Mouse (Mus musculus): Measurements from ENCODE around the gene R3hdm1. TPM values are rescaled to one million over a fixed set of nuclear protein-coding genes. Genes with fewer than 3 reads are reported as not detected.

R3hdm1 gene
- polyA plus RNA-seq, 1 experiment from 2014 or later: 38.8 TPM

DNA sequence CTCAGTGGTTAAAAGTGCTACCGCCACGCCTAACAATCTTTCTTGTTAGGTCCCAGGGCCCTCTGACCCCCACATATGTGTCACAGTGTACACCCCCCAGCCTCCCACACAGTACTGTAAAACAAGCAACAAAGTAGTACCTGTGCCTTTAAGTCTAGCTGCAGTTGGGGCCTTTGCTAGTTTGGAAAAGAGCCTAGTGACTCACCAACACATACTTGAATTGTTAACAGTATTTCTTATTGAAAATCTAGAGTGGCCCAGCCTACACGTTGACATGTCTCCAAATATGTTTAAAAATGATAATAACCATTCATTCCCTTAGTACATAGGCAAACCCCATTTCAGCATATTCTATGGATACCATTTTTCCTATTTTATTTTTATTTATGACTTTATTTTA is 167.6 kb downstream of the R3hdm1 start:
- H3K4me3 ChIP-seq (ENCODE audit: low read depth, low read length): no peak overlapping the region
- H3K9ac ChIP-seq (replicated peaks; ENCODE audit: low read depth): no peak overlapping the region
- H3K36me3 ChIP-seq (ENCODE audit: insufficient read depth, low read length): peaks cover 49% of the 10 kb centered on the region
- peak; percentile 11 for DNase-seq (ENCODE audit: low spot score)
- H3K4me1 ChIP-seq (ENCODE audit: insufficient read depth, low read depth, low read length): no peaks in the 10 kb centered on the region
- no peaks in the 10 kb centered on the region for H3K9me3 ChIP-seq (ENCODE audit: low read length)
- no peak overlapping the region for H3K4me2 ChIP-seq (replicated peaks; ENCODE audit: low read depth, low read length)
- H3K27ac ChIP-seq (ENCODE audit: low read length): no peak overlapping the region
- no peak for TF ChIP-seq EP300 (IDR thresholded peaks at IDR 0.05)
- TF ChIP-seq CTCF (IDR thresholded peaks at IDR 0.05): no peak
- no peak for ATAC-seq
- H3K27me3 ChIP-seq (replicated peaks; ENCODE audit: insufficient read depth, low read length): no peaks in the 10 kb centered on the region
- 80% methylated on average over 3 of the region's 3 CpGs for WGBS

DNA sequence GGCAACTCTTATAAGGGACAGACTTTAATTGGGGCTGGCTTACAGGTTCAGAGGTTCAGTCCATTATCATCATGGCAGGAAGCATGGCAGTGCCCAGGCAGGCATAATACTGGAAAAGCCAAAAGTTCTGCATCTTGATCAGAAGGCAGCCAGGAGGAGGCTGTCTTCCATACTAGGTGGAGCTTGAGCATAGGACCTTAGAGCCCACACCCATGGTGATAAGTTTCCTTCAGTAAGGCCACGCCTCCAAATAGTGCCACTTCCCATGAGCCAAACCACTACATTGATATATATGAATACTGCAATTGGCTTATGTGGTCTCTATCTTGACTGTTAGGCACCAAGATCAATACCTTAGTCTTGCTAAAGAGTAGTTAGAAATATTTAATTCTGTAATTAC is 172.8 kb downstream of the R3hdm1 start:
- WGBS: 94% methylated on average over 1 of the region's 1 CpGs
- Histone ChIP-seq H3K4me3 (ENCODE audit: low read depth, low read length) (no peak overlapping the region), H3K36me3 (ENCODE audit: insufficient read depth, low read length) (peaks cover 47% of the 10 kb centered on the region; the same call in 1 of the 2 replicates), H3K9me3 (ENCODE audit: low read length) (no peaks in the 10 kb centered on the region), H3K4me1 (ENCODE audit: insufficient read depth, low read depth, low read length) (no peaks in the 10 kb centered on the region), H3K27me3 (replicated peaks; ENCODE audit: insufficient read depth, low read length) (no peaks in the 10 kb centered on the region), H3K4me2 (replicated peaks; ENCODE audit: low read depth, low read length) (no peak overlapping the region), H3K9ac (replicated peaks; ENCODE audit: low read depth) (no peak overlapping the region), H3K27ac (ENCODE audit: low read length) (no peak overlapping the region)
- TF ChIP-seq EP300 (IDR thresholded peaks at IDR 0.05) (no peak), CTCF (IDR thresholded peaks at IDR 0.05) (no peak)
- DNase-seq (ENCODE audit: low spot score) (no peak), ATAC-seq (no peak)

GRCm38 (mm10) chr1:128278563-128278962 is 175.5 kb downstream of the R3hdm1 start:
- TF ChIP-seq CTCF (IDR thresholded peaks at IDR 0.05) (no peak), EP300 (IDR thresholded peaks at IDR 0.05) (no peak)
- no peaks in the 10 kb centered on the region for H3K9me3 ChIP-seq (ENCODE audit: low read length)
- H3K4me1 ChIP-seq (ENCODE audit: insufficient read depth, low read depth, low read length): no peaks in the 10 kb centered on the region
- WGBS: 98% methylated on average over 3 of the region's 3 CpGs
- ATAC-seq (no peak), DNase-seq (ENCODE audit: low spot score) (no peak)
- no peaks in the 10 kb centered on the region for H3K27me3 ChIP-seq (replicated peaks; ENCODE audit: insufficient read depth, low read length)
- H3K36me3 ChIP-seq (ENCODE audit: insufficient read depth, low read length): peaks cover 35% of the 10 kb centered on the region; the same call in 1 of the 2 replicates
- H3K27ac ChIP-seq (ENCODE audit: low read length): no peak overlapping the region
- no peak overlapping the region for H3K4me2 ChIP-seq (replicated peaks; ENCODE audit: low read depth, low read length)
- H3K4me3 ChIP-seq (ENCODE audit: low read depth, low read length): no peak overlapping the region
- H3K9ac ChIP-seq (replicated peaks; ENCODE audit: low read depth): no peak overlapping the region

- no peak for DNase-seq (ENCODE audit: low spot score)
- H3K36me3 ChIP-seq (ENCODE audit: insufficient read depth, low read length): peaks cover 16% of the 10 kb centered on the region; the same call in 1 of the 2 replicates
- H3K4me3 ChIP-seq (ENCODE audit: low read depth, low read length): no peak overlapping the region
- H3K27ac ChIP-seq (ENCODE audit: low read length): no peak overlapping the region
- H3K27me3 ChIP-seq (replicated peaks; ENCODE audit: insufficient read depth, low read length): no peaks in the 10 kb centered on the region
- H3K9me3 ChIP-seq (ENCODE audit: low read length): no peaks in the 10 kb centered on the region
- no peak for ATAC-seq
- H3K4me1 ChIP-seq (ENCODE audit: insufficient read depth, low read depth, low read length): no peaks in the 10 kb centered on the region
- WGBS: 92% methylated on average over 3 of the region's 3 CpGs
- peak; percentile 12 for TF ChIP-seq CTCF (IDR thresholded peaks at IDR 0.05)
- no peak for TF ChIP-seq EP300 (IDR thresholded peaks at IDR 0.05)
- H3K9ac ChIP-seq (replicated peaks; ENCODE audit: low read depth): no peak overlapping the region
- H3K4me2 ChIP-seq (replicated peaks; ENCODE audit: low read depth, low read length): no peak overlapping the region
Measured at GRCm38 (mm10) chr1:128281753-128282152, 178.7 kb downstream of the R3hdm1 start.

GRCm38 (mm10) chr1:128282924-128283323 is 179.8 kb downstream of the R3hdm1 start:
- DNase-seq (ENCODE audit: low spot score): no peak
- WGBS: 93% methylated on average over 3 of the region's 3 CpGs
- Histone ChIP-seq H3K36me3 (ENCODE audit: insufficient read depth, low read length) (peaks cover 7% of the 10 kb centered on the region; the same call in 1 of the 2 replicates), H3K9ac (replicated peaks; ENCODE audit: low read depth) (no peak overlapping the region), H3K27ac (ENCODE audit: low read length) (no peak overlapping the region), H3K4me3 (ENCODE audit: low read depth, low read length) (no peak overlapping the region), H3K4me2 (replicated peaks; ENCODE audit: low read depth, low read length) (no peak overlapping the region), H3K9me3 (ENCODE audit: low read length) (no peaks in the 10 kb centered on the region), H3K27me3 (replicated peaks; ENCODE audit: insufficient read depth, low read length) (no peaks in the 10 kb centered on the region), H3K4me1 (ENCODE audit: insufficient read depth, low read depth, low read length) (no peaks in the 10 kb centered on the region)
- no peak for ATAC-seq
- TF ChIP-seq CTCF (IDR thresholded peaks at IDR 0.05) (no peak), EP300 (IDR thresholded peaks at IDR 0.05) (no peak)

DNA sequence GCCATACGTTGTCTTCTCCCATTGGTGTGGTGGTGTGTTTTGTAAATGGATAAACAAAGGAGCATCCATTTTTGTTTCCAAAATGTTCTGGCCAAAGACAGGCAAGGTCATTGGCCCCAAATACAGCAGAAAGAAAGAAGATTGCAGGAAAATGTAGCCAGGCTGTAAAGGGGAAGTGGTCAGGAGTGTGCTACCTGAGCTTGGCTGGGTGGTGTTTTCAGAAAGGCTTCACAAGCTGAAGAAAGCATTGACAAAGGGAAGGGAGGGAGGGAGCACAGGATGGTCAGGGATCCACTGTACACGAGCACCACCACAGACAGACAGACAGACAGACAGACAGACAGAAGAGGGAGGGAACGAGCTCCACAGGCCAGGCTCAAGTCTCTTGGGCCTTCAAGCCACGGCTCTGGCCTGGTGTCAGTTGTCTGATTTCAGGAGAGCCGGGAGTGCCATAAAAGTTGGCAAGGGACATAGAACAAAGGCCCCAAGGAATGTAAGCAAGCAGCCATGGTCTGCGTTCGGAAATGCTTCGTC is 181.1 kb downstream of the R3hdm1 start:
- TF ChIP-seq EP300 (IDR thresholded peaks at IDR 0.05) (no peak), CTCF (IDR thresholded peaks at IDR 0.05) (no peak)
- H3K9ac ChIP-seq (replicated peaks; ENCODE audit: low read depth): no peak overlapping the region
- no peaks in the 10 kb centered on the region for H3K4me1 ChIP-seq (ENCODE audit: insufficient read depth, low read depth, low read length)
- no peaks in the 10 kb centered on the region for H3K27me3 ChIP-seq (replicated peaks; ENCODE audit: insufficient read depth, low read length)
- H3K4me3 ChIP-seq (ENCODE audit: low read depth, low read length): no peak overlapping the region
- no peaks in the 10 kb centered on the region; the same call in 1 of the 2 replicates for H3K36me3 ChIP-seq (ENCODE audit: insufficient read depth, low read length)
- H3K4me2 ChIP-seq (replicated peaks; ENCODE audit: low read depth, low read length): no peak overlapping the region
- ATAC-seq: no peak
- no peak overlapping the region for H3K27ac ChIP-seq (ENCODE audit: low read length)
- DNase-seq (ENCODE audit: low spot score): no peak
- no peaks in the 10 kb centered on the region for H3K9me3 ChIP-seq (ENCODE audit: low read length)
- 80% methylated on average over 8 of the region's 8 CpGs for WGBS

GRCm38 (mm10) chr1:128285136-128285535 is 182.0 kb downstream of the R3hdm1 start:
- Histone ChIP-seq H3K27me3 (replicated peaks; ENCODE audit: insufficient read depth, low read length) (no peaks in the 10 kb centered on the region), H3K36me3 (ENCODE audit: insufficient read depth, low read length) (no peaks in the 10 kb centered on the region; the same call in 1 of the 2 replicates), H3K4me3 (ENCODE audit: low read depth, low read length) (no peak overlapping the region), H3K9me3 (ENCODE audit: low read length) (no peaks in the 10 kb centered on the region), H3K4me1 (ENCODE audit: insufficient read depth, low read depth, low read length) (no peaks in the 10 kb centered on the region), H3K27ac (ENCODE audit: low read length) (no peak overlapping the region), H3K4me2 (replicated peaks; ENCODE audit: low read depth, low read length) (no peak overlapping the region), H3K9ac (replicated peaks; ENCODE audit: low read depth) (no peak overlapping the region)
- DNase-seq (ENCODE audit: low spot score) (no peak), ATAC-seq (no peak)
- no peak for TF ChIP-seq EP300 (IDR thresholded peaks at IDR 0.05)
- TF ChIP-seq CTCF (IDR thresholded peaks at IDR 0.05): no peak
- 71% methylated on average over 9 of the region's 9 CpGs for WGBS

MicroRNAs within 50 kb of the gene (microRNA counts, 519-probe panel; counts per million panel counts)
- microRNA mmu-miR-128: 2,723 counts per million, percentile 12 among the panel's probes with 10 or more counts

Small RNAs within 50 kb of the gene (microRNA-seq; reads per million reads assigned to microRNA genes)
- gene Mir128-1: 53.4 reads per million, percentile 42 among the genes with 10 or more reads in this experiment

Other genes starting within 250 kb of the R3hdm1 start
- gene Map3k19, start 248.3 kb upstream of the R3hdm1 start, polyA plus RNA-seq (2015; fragmentation: Nextera tagmentation; extraction: Ambion mirVana): 0.66 and 1.0 TPM in 2 replicates
- gene Rab3gap1, start 234.5 kb upstream of the R3hdm1 start, polyA plus RNA-seq (2015; fragmentation: Nextera tagmentation; extraction: Ambion mirVana): 17.6 and 18.3 TPM in 2 replicates
- gene Zranb3, start 254 bp upstream of the R3hdm1 start, polyA plus RNA-seq (2015; fragmentation: Nextera tagmentation; extraction: Ambion mirVana): 1.0 and 1.5 TPM in 2 replicates
- 70.9 and 72.7 TPM in 2 replicates for gene Ubxn4, start 140.7 kb downstream of the R3hdm1 start, polyA plus RNA-seq (2015; fragmentation: Nextera tagmentation; extraction: Ambion mirVana)
- gene Lct, start 225.0 kb downstream of the R3hdm1 start, polyA plus RNA-seq (2015; fragmentation: Nextera tagmentation; extraction: Ambion mirVana): not detected in 2 replicates

Measured in lung, postnatal 0 days (tissue).